Mouse (Mus musculus) olfactory bulb, adult 2 months (tissue): ENCODE data around the gene Olfr1122.

Experiments used
- CTCF ChIP-seq: fragments of 200-500 bp; IDR thresholded peaks from 2 replicates; pipeline ENCODE4 v1.5.1; 2012; ENCODE audit warnings: low read depth, mild to moderate bottlenecking, low read length, moderate library complexity; ENCODE audit not compliant: insufficient read depth
- POLR2A ChIP-seq: fragments of 200-500 bp; IDR thresholded peaks from 2 replicates; pipeline ENCODE4 v1.6.1; 2012; ENCODE audit warnings: mild to moderate bottlenecking, low read depth, low read length, moderate library complexity; ENCODE audit not compliant: insufficient read depth

- no peak for TF ChIP-seq CTCF
- no peak for TF ChIP-seq POLR2A
Measured at GRCm38 (mm10) chr2:87416335-87416734, 30.7 kb downstream of the Olfr1122 start, which contains the start of gene Olfr1123.
